Mouse (Mus musculus): ENCODE measurements at regions not wholly inside any gene's neighbourhood (a gene's known extent, or its start where the extent isn't known, plus 50 kb on each side); places are given as distances from the start of the nearest gene placed in this dataset.
"Not testable (repeated sequence)": the region's sequence is repeated elsewhere in the genome, so short reads cannot be mapped to it uniquely, and the experiment has no call there.

DNA sequence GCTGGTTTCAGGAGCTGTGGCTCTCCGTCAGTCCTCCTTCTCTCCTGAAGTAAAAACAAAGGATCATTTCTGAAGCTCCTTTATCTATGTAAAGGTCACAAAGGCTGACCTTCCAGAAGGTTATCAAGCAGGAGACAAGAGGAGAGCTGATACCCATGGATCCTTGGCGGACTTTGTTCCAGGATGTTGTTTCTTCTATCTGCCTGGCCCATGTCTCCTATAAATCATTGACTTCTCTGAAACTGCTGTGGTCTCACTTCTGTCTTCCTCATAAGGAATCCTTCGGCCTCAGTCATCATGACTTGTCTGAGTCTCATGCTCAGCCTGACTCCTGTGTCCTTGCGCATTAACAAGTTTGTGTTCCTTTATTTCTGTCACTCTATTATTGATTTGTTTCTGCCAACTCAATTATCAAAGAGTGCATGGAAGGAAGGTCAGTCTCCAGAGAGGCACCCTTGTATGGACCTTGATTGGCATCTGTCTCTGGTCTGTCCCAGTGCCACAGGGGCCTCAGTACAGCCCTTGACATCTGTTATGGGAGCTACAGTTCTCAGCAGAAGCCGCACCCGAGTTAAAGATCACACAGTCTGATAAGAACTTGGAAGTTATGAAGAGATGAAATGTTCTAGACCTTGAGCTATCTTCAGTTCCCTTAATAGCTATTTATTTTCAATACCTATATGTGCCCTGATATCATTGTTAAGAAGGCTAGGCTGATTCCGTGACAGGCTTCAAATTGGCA, 53.2 kb upstream of the Dazl start:
- no peaks in the 10 kb centered on the region for H3K27me3 ChIP-seq (ENCODE audit: control insufficient read depth, insufficient read depth, low read length)
- H3K9ac ChIP-seq (ENCODE audit: low read depth, low read length) = no peak overlapping the region
- no peak overlapping the region for H3K4me3 ChIP-seq (ENCODE audit: low read length)
- H3K27ac ChIP-seq (ENCODE audit: low read depth, low read length) = no peak overlapping the region
- no peaks in the 10 kb centered on the region for H3K4me1 ChIP-seq (ENCODE audit: control insufficient read depth, insufficient read depth, low read length)
- H3K9me3 ChIP-seq (ENCODE audit: control insufficient read depth, low read length) = no peaks in the 10 kb centered on the region
- 77% methylated on average over 7 of the region's 7 CpGs for WGBS
- no peak for ATAC-seq (ENCODE audit: low FRiP score, low TSS enrichment)
- no peak overlapping the region for H3K4me2 ChIP-seq (replicated peaks; ENCODE audit: low read depth, low read length)
- no peaks in the 10 kb centered on the region for H3K36me3 ChIP-seq (ENCODE audit: control insufficient read depth, insufficient read depth, low read length)

DNA sequence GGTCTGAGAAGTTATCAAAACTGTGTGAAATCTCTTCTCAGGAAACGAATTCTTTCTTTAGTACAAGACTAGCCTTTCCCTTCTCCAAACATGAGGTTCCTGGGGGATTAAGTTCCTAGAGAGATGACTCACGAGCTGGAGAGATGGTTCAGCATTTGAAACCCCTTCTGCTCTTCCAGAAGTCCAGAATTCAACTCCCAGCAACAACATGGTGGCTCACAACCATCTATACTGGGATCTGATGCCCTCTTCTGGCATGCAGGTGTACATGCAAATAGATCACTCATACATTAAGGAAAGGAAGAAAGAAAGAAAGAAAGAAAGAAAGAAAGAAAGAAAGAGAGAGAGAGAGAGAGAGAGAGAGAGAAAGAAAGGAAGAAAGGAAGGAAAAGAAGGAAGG, 60.4 kb upstream of the Dazl start:
- H3K27ac ChIP-seq (ENCODE audit: low read depth, low read length); H3K4me3 ChIP-seq (ENCODE audit: low read length); H3K4me1 ChIP-seq (ENCODE audit: control insufficient read depth, insufficient read depth, low read length); ATAC-seq (ENCODE audit: low FRiP score, low TSS enrichment); H3K27me3 ChIP-seq (ENCODE audit: control insufficient read depth, insufficient read depth, low read length); H3K9ac ChIP-seq (ENCODE audit: low read depth, low read length); H3K4me2 ChIP-seq (replicated peaks; ENCODE audit: low read depth, low read length); H3K36me3 ChIP-seq (ENCODE audit: control insufficient read depth, insufficient read depth, low read length); H3K9me3 ChIP-seq (ENCODE audit: control insufficient read depth, low read length): not testable (repeated sequence)
- 69% methylated on average over 2 of the region's 2 CpGs for WGBS

DNA sequence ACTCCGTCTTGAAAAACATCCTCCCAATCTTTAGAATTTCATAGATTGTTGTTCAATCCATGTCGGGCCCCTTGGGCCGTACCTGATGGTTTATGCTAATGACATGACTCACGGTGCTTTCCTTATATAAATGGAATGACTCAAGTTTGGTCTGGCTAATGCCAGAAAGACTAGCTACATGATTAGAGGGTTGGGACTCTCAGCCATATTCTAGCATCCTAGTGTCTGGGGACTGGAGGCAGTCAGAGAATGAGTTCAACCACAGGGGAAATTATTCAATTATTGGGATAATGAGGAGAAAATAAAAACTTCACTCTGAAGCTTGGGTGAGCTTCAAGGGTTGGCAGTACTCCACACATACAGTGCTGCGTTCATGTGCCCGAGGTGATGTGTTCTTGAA, 60.9 kb upstream of the Dazl start:
- no peak overlapping the region for H3K4me2 ChIP-seq (replicated peaks; ENCODE audit: low read depth, low read length)
- H3K9ac ChIP-seq (ENCODE audit: low read depth, low read length) = no peak overlapping the region
- WGBS = 92% methylated on average over 6 of the region's 6 CpGs
- no peaks in the 10 kb centered on the region; the same call in 1 of the 2 replicates for H3K9me3 ChIP-seq (ENCODE audit: control insufficient read depth, low read length)
- H3K27me3 ChIP-seq (ENCODE audit: control insufficient read depth, insufficient read depth, low read length) = no peaks in the 10 kb centered on the region
- no peak overlapping the region for H3K4me3 ChIP-seq (ENCODE audit: low read length)
- H3K4me1 ChIP-seq (ENCODE audit: control insufficient read depth, insufficient read depth, low read length) = no peaks in the 10 kb centered on the region
- no peaks in the 10 kb centered on the region for H3K36me3 ChIP-seq (ENCODE audit: control insufficient read depth, insufficient read depth, low read length)
- no peak overlapping the region for H3K27ac ChIP-seq (ENCODE audit: low read depth, low read length)
- no peak for ATAC-seq (ENCODE audit: low FRiP score, low TSS enrichment)

DNA sequence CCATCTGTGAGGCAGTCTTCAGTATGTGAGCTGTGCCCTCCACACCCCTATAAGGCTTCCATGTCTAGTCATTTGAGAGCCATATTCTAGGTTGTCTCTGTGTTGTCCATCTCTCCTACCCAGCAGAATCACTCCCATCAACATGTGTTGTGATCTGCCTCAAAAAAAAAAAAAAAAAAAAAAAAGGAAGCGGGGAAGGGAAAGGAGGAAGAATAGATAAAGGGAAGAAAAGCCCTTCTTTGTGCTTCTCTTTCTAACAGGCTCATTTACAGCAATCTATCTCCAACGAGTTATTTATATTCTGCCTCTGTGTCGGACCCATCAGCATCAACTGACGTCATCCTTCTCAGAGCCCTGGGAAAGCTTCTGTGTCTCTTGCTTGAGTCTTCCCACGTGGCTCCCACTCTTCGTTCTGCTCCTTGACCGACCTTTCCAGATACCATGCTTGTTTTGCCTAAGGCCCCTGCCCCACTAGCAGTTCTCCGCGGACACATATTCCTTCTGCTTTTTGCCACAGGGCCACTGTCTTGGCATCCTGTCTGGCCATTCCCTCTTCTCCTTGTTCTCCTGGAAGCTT, 68.3 kb upstream of the Dazl start:
- no peaks in the 10 kb centered on the region for H3K36me3 ChIP-seq (ENCODE audit: control insufficient read depth, insufficient read depth, low read length)
- no peak overlapping the region for H3K9ac ChIP-seq (ENCODE audit: low read depth, low read length)
- no peak overlapping the region for H3K4me3 ChIP-seq (ENCODE audit: low read length)
- WGBS = 80% methylated on average over 8 of the region's 9 CpGs
- H3K27me3 ChIP-seq (ENCODE audit: control insufficient read depth, insufficient read depth, low read length) = no peaks in the 10 kb centered on the region
- ATAC-seq (ENCODE audit: low FRiP score, low TSS enrichment) = no peak
- no peaks in the 10 kb centered on the region for H3K4me1 ChIP-seq (ENCODE audit: control insufficient read depth, insufficient read depth, low read length)
- no peak overlapping the region for H3K4me2 ChIP-seq (replicated peaks; ENCODE audit: low read depth, low read length)
- no peak overlapping the region for H3K27ac ChIP-seq (ENCODE audit: low read depth, low read length)
- no peaks in the 10 kb centered on the region for H3K9me3 ChIP-seq (ENCODE audit: control insufficient read depth, low read length)

DNA sequence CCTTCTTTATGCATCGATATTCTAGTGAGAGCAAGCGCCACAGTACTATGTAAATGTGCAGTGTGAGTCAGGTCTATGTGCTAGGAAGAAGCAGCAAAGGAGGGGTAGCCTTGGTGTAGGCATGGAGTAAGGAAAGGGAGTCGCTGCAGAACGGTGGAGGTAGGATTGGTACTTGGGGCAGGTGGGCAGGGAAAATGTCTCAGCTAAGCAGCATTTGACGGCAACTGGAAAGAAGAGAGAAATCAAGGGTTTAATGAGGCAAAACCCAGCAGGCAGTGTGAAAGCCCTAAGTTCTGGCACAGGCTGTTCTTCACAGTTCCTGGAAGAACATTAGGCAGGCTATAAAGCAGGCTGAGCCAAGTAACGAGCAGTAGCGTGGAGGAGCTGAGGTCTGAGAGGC, 72.0 kb upstream of the Dazl start:
- Histone ChIP-seq H3K4me3 (ENCODE audit: low read length) (no peak overlapping the region), H3K36me3 (ENCODE audit: control insufficient read depth, insufficient read depth, low read length) (no peaks in the 10 kb centered on the region), H3K4me2 (replicated peaks; ENCODE audit: low read depth, low read length) (no peak overlapping the region), H3K4me1 (ENCODE audit: control insufficient read depth, insufficient read depth, low read length) (no peaks in the 10 kb centered on the region), H3K27ac (ENCODE audit: low read depth, low read length) (no peak overlapping the region), H3K9me3 (ENCODE audit: control insufficient read depth, low read length) (no peaks in the 10 kb centered on the region), H3K9ac (ENCODE audit: low read depth, low read length) (no peak overlapping the region), H3K27me3 (ENCODE audit: control insufficient read depth, insufficient read depth, low read length) (no peaks in the 10 kb centered on the region)
- ATAC-seq (ENCODE audit: low FRiP score, low TSS enrichment) = no peak
- 68% methylated on average over 7 of the region's 7 CpGs for WGBS

DNA sequence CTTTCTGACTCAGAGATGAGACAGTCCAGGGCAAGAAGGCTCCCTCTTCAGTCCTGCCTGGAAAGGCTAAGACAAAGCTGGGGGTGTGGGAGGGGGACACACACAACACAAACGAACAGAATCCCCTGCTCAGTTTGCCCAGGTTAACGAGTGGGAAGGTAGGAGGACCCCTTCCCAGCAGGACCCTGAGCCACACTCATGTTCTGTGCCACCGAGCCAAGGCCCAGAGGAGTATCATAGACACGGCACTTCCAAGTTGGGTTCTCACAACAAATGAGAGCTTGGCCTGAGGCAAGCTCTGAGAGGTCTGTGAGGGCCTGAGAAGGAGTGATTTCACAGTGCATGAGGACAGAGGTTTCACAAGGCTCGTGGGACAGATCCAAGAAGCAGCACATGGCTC, 72.7 kb upstream of the Dazl start:
- H3K27ac ChIP-seq (ENCODE audit: low read depth, low read length) = no peak overlapping the region
- H3K27me3 ChIP-seq (ENCODE audit: control insufficient read depth, insufficient read depth, low read length) = no peaks in the 10 kb centered on the region
- H3K4me3 ChIP-seq (ENCODE audit: low read length) = no peak overlapping the region
- WGBS = 77% methylated on average over 5 of the region's 5 CpGs
- no peaks in the 10 kb centered on the region for H3K4me1 ChIP-seq (ENCODE audit: control insufficient read depth, insufficient read depth, low read length)
- no peaks in the 10 kb centered on the region for H3K9me3 ChIP-seq (ENCODE audit: control insufficient read depth, low read length)
- no peak overlapping the region for H3K4me2 ChIP-seq (replicated peaks; ENCODE audit: low read depth, low read length)
- no peaks in the 10 kb centered on the region for H3K36me3 ChIP-seq (ENCODE audit: control insufficient read depth, insufficient read depth, low read length)
- ATAC-seq (ENCODE audit: low FRiP score, low TSS enrichment) = no peak
- no peak overlapping the region for H3K9ac ChIP-seq (ENCODE audit: low read depth, low read length)

DNA sequence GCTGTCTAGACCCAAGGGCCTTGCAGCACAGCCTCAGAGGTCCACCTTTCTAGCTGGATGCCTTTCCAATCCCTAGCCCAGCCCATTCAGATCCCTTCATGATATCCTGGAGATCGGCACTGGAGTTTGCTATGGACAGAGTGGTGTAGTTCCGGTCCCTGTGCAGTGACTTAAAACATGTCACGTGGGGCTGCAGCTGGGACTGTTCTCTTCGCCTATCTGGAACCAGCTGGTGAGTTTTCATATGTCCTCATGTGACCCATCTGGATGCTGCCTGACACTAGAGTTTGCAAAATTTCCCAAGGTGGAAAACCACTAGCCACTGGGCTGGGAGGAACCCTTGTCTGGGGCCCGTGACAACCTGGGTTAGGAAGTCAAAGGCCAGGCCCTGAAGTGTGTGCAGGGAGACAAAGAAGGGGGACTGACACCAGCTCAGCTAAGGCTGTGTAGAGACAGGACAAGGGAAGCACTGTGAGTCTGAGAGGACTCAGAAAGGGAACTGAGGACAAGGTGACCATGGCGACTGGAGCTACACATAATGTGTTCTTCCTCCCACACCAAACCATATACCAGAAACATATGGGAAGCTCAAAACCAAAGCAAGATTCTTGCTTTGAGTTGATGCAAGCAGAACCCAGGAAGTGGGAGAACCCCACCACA, 75.9 kb upstream of the Dazl start:
- Histone ChIP-seq H3K27ac (ENCODE audit: low read depth, low read length) (no peak overlapping the region), H3K9ac (ENCODE audit: low read depth, low read length) (no peak overlapping the region), H3K4me3 (ENCODE audit: low read length) (no peak overlapping the region), H3K27me3 (ENCODE audit: control insufficient read depth, insufficient read depth, low read length) (no peaks in the 10 kb centered on the region), H3K4me2 (replicated peaks; ENCODE audit: low read depth, low read length) (no peak overlapping the region), H3K9me3 (ENCODE audit: control insufficient read depth, low read length) (no peaks in the 10 kb centered on the region), H3K36me3 (ENCODE audit: control insufficient read depth, insufficient read depth, low read length) (no peaks in the 10 kb centered on the region), H3K4me1 (ENCODE audit: control insufficient read depth, insufficient read depth, low read length) (no peaks in the 10 kb centered on the region)
- no peak for ATAC-seq (ENCODE audit: low FRiP score, low TSS enrichment)
- WGBS = 71% methylated on average over 6 of the region's 6 CpGs

DNA sequence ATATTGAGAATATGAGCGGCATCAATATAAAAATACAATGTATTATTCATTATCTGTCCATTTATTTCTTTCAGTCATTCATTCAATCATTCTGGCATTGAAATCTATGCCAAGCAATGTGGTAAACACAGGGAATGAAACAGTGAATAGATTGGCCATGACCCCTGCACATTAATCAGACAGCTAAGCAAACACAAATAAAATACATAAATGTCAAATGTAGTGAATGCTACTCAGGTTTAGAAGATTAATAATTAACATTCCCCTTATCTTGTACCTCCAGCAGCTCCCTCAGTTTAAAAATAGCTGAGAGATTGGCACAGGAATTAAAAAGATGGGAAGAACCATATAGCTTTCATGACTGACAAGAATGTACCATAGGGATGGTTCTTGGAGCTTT, 77.0 kb upstream of the Dazl start:
- Histone ChIP-seq H3K27me3 (ENCODE audit: control insufficient read depth, insufficient read depth, low read length) (no peaks in the 10 kb centered on the region), H3K4me1 (ENCODE audit: control insufficient read depth, insufficient read depth, low read length) (no peaks in the 10 kb centered on the region), H3K4me3 (ENCODE audit: low read length) (no peak overlapping the region), H3K27ac (ENCODE audit: low read depth, low read length) (no peak overlapping the region), H3K36me3 (ENCODE audit: control insufficient read depth, insufficient read depth, low read length) (no peaks in the 10 kb centered on the region), H3K4me2 (replicated peaks; ENCODE audit: low read depth, low read length) (no peak overlapping the region), H3K9ac (ENCODE audit: low read depth, low read length) (no peak overlapping the region), H3K9me3 (ENCODE audit: control insufficient read depth, low read length) (no peaks in the 10 kb centered on the region)
- 86% methylated on average over 1 of the region's 1 CpGs for WGBS
- no peak for ATAC-seq (ENCODE audit: low FRiP score, low TSS enrichment)

DNA sequence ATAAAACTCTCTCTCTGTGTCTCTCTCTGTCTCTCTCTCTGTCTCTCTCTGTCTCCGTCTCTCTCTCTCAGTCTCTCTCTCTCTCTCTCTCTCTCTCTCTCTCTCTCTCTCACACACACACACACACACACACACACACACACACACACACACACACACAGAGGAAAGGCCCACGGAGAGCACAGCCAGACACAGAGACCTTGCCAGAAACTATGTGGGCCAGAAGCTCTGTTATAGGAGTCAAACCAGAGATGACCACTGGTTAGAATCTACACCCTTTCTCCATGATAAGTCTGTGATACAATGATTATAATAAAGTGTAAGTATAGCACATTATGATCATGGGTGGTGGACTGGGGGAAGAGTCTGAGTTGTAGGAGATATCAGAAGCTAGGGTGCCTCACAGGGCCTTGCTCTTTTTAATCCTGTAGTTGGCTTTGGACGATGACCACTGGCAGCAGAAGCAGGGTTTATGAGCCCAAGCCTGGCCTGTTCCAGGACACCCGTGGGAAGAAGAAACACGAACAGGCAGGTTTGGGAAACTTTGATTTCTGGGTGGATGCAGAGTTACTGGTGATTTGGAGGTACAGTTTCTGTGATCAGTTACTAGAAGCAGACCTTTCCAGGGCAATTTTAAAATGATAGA, 80.2 kb upstream of the Dazl start:
- WGBS = 79% methylated on average over 5 of the region's 5 CpGs
- Histone ChIP-seq H3K9me3 (ENCODE audit: control insufficient read depth, low read length) (no peaks in the 10 kb centered on the region), H3K27ac (ENCODE audit: low read depth, low read length) (no peak overlapping the region), H3K4me3 (ENCODE audit: low read length) (no peak overlapping the region), H3K4me2 (replicated peaks; ENCODE audit: low read depth, low read length) (no peak overlapping the region), H3K27me3 (ENCODE audit: control insufficient read depth, insufficient read depth, low read length) (no peaks in the 10 kb centered on the region), H3K4me1 (ENCODE audit: control insufficient read depth, insufficient read depth, low read length) (no peaks in the 10 kb centered on the region), H3K9ac (ENCODE audit: low read depth, low read length) (no peak overlapping the region), H3K36me3 (ENCODE audit: control insufficient read depth, insufficient read depth, low read length) (no peaks in the 10 kb centered on the region)
- no peak for ATAC-seq (ENCODE audit: low FRiP score, low TSS enrichment)
